Mouse (Mus musculus): ENCODE measurements around the gene Olfr839-ps1. TPM values are rescaled to one million over a fixed set of nuclear protein-coding genes. Genes with fewer than 3 reads are reported as not detected.

Olfr839-ps1 gene
- total RNA-seq (2015; ENCODE audit: low replicate concordance) (0.19 TPM in 1 of 2 replicates, not detected in the other), total RNA-seq (2017; ENCODE audit: low replicate concordance) (not detected in 2 replicates)

- no peak for ATAC-seq (replicated peaks; ENCODE audit: low FRiP score, poor library complexity, severe bottlenecking)
These were observed at the start of gene Olfr839-ps1 for GRCm38 (mm10) chr9:19177212-19177611. TSS of gene Olfr839-ps1 (minus strand) at chr9:19177312.

DNA sequence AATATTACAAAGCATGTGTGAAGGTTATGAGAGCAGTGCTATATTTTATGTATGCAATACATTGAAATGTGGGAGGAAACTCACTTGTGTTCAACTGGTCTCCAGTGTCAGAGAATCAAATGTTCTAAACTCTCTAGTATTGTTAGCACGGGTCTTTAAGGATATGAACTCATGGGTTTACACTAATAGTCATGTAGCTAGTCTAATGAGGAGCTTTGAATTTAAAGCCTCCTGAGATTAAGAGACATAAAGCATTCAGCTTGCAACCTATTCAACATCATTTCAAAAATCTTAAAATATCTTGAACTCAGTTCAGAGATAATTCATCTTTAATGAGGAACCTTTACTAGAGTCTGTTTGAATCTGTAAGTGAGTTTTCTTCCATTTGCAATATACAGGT is 41.1 kb downstream of the Olfr839-ps1 start, which contains the start of gene Olfr837:
Olfr837 (plus strand) TSS at position 301 of the 400 bp plus-strand sequence.
- no peak for ATAC-seq (replicated peaks; ENCODE audit: low FRiP score, poor library complexity, severe bottlenecking)

DNA sequence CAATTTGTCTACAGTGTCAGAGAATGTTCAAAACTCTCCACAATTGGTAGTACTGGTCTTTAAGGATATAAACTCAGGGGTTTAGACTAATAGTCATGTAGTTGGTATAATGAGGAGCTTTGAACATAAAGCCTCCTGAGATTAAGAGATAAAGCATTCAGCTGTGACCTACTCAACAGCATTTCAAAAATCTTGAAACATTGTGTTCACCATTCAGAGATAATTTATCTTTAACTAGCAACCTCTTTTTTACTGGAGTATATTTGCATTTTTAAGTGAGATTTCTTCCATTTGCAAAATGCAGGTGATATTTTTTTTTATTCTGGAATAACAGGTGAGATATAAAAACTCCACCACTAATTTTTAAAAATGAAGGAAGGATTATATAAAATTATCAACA is 57.0 kb downstream of the Olfr839-ps1 start, which contains the start of gene Olfr836:
Olfr836 (plus strand) TSS at position 301 of the 400 bp plus-strand sequence.
- ATAC-seq (replicated peaks; ENCODE audit: low FRiP score, poor library complexity, severe bottlenecking), result no peak

Other genes starting within 250 kb of the Olfr839-ps1 start
- gene Olfr832, start 240.2 kb downstream of the Olfr839-ps1 start, total RNA-seq (2015; ENCODE audit: low replicate concordance), result not detected in 2 replicates
- not detected in 2 replicates for gene Olfr832, start 240.2 kb downstream of the Olfr839-ps1 start, total RNA-seq (2017; ENCODE audit: low replicate concordance)
- gene Olfr834, start 189.3 kb downstream of the Olfr839-ps1 start, total RNA-seq (2015; ENCODE audit: low replicate concordance), result not detected in 2 replicates
- not detected in 2 replicates for gene Olfr834, start 189.3 kb downstream of the Olfr839-ps1 start, total RNA-seq (2017; ENCODE audit: low replicate concordance)
- not detected in 2 replicates for gene Olfr835, start 144.6 kb downstream of the Olfr839-ps1 start, total RNA-seq (2015; ENCODE audit: low replicate concordance)
- not detected in 2 replicates for gene Olfr835, start 144.6 kb downstream of the Olfr839-ps1 start, total RNA-seq (2017; ENCODE audit: low replicate concordance)
- not detected in 2 replicates for gene Olfr836, start 56.9 kb downstream of the Olfr839-ps1 start, total RNA-seq (2015; ENCODE audit: low replicate concordance)
- not detected in 2 replicates for gene Olfr836, start 56.9 kb downstream of the Olfr839-ps1 start, total RNA-seq (2017; ENCODE audit: low replicate concordance)
- not detected in 2 replicates for gene Olfr837, start 41.0 kb downstream of the Olfr839-ps1 start, total RNA-seq (2015; ENCODE audit: low replicate concordance)
- not detected in 2 replicates for gene Olfr837, start 41.0 kb downstream of the Olfr839-ps1 start, total RNA-seq (2017; ENCODE audit: low replicate concordance)
- gene Olfr843, start 74.7 kb upstream of the Olfr839-ps1 start, total RNA-seq (2015; ENCODE audit: low replicate concordance), result not detected in 2 replicates
- not detected in 2 replicates for gene Olfr843, start 74.7 kb upstream of the Olfr839-ps1 start, total RNA-seq (2017; ENCODE audit: low replicate concordance)
- not detected in 2 replicates for gene Olfr844, start 139.0 kb upstream of the Olfr839-ps1 start, total RNA-seq (2015; ENCODE audit: low replicate concordance)
- not detected in 2 replicates for gene Olfr844, start 139.0 kb upstream of the Olfr839-ps1 start, total RNA-seq (2017; ENCODE audit: low replicate concordance)
- 0.21 TPM in 1 of 2 replicates, not detected in the other for gene Olfr845, start 159.1 kb upstream of the Olfr839-ps1 start, total RNA-seq (2015; ENCODE audit: low replicate concordance)
- not detected in 2 replicates for gene Olfr845, start 159.1 kb upstream of the Olfr839-ps1 start, total RNA-seq (2017; ENCODE audit: low replicate concordance)
- not detected in 2 replicates for gene Olfr846, start 186.7 kb upstream of the Olfr839-ps1 start, total RNA-seq (2015; ENCODE audit: low replicate concordance)
- 0.84 TPM in 1 of 2 replicates, not detected in the other for gene Olfr846, start 186.7 kb upstream of the Olfr839-ps1 start, total RNA-seq (2017; ENCODE audit: low replicate concordance)
- gene Olfr847, start 201.4 kb upstream of the Olfr839-ps1 start, total RNA-seq (2015; ENCODE audit: low replicate concordance), result not detected in 2 replicates
- not detected in 2 replicates for gene Olfr847, start 201.4 kb upstream of the Olfr839-ps1 start, total RNA-seq (2017; ENCODE audit: low replicate concordance)

Measured in erythroblast, adult 5-6 weeks (primary cell).